Mouse (Mus musculus) cerebellum, adult 2 months (tissue): ENCODE data around the gene Lsm8.

Source experiments
- CTCF ChIP-seq: fragments of 200-500 bp; IDR thresholded peaks from 2 replicates; pipeline ENCODE4 v1.5.1; 2011; ENCODE audit warnings: low read depth, mild to moderate bottlenecking, control low read depth, low read length, moderate library complexity, borderline replicate concordance; ENCODE audit not compliant: insufficient read depth
- POLR2A ChIP-seq: fragments of 200-500 bp; IDR thresholded peaks from 2 replicates; pipeline ENCODE4 v1.6.1; 2011; ENCODE audit warnings: low read length, control low read depth, borderline replicate concordance; ENCODE audit not compliant: insufficient read depth

GRCm38 (mm10) chr6:18815606-18816005 is 32.8 kb upstream of the Lsm8 start:
- TF ChIP-seq CTCF, result no peak
- TF ChIP-seq POLR2A, result no peak
